Mouse (Mus musculus) neural tube, embryonic 10.5 days (tissue): ENCODE data around the gene Ostn.

Experiments used
- DNase-seq: peaks from one replicate; pipeline ENCODE4 v3.0.0-alpha.2; 2017; ENCODE audit warnings: low spot score; ENCODE audit errors: extremely low spot score

The Ostn gene

GRCm38 (mm10) chr16:27387634-27388611 is 80.6 kb downstream of the Ostn start:
- peak; percentile 13 for DNase-seq

DNA sequence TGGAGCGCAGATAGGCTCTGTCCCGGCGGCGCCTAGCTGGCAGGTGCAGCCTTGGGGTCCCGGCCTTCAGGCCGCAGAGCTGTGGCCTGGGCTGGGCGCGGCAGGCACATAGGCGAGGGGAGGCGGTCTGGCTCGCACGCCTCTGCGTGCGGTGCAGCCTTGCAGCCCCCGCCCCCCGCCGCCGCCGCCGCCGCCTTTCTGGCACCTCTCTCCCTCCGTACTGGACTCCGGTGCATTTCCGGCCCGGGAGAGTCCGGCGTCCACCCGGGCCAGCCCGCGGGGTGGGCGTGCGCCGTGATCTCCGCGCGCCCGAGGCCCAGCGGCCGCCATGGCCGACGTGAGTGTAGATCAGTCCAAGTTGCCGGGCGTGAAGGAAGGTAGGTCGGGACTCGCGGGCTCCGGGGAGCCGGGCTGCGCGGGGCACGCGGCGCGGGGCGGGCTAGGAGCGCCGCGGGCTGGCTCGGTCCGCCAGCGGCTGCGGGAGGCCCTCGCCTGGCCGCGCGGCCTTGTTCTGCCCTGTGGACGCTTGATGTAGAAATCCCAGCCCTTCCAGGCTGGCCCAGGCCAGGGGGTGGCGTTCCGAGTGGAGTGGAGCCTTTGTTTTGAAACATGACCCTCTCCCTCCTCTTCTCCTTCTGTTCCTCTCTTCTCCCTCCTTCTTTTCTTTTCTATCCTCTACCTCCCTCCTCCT is 81.6 kb downstream of the Ostn start, which contains the start of gene Ccdc50:
Ccdc50 (plus strand) TSS at position 109 of the 691 bp plus-strand sequence.
- peak; percentile 87 for DNase-seq

- DNase-seq: peak; percentile 26
Observed at GRCm38 (mm10) chr16:27389534-27390282, 82.4 kb downstream of the Ostn start.

GRCm38 (mm10) chr16:27390306-27390705 is 83.0 kb downstream of the Ostn start:
- DNase-seq: no peak

GRCm38 (mm10) chr16:27391845-27392244 is 84.6 kb downstream of the Ostn start:
- DNase-seq: no peak

DNA sequence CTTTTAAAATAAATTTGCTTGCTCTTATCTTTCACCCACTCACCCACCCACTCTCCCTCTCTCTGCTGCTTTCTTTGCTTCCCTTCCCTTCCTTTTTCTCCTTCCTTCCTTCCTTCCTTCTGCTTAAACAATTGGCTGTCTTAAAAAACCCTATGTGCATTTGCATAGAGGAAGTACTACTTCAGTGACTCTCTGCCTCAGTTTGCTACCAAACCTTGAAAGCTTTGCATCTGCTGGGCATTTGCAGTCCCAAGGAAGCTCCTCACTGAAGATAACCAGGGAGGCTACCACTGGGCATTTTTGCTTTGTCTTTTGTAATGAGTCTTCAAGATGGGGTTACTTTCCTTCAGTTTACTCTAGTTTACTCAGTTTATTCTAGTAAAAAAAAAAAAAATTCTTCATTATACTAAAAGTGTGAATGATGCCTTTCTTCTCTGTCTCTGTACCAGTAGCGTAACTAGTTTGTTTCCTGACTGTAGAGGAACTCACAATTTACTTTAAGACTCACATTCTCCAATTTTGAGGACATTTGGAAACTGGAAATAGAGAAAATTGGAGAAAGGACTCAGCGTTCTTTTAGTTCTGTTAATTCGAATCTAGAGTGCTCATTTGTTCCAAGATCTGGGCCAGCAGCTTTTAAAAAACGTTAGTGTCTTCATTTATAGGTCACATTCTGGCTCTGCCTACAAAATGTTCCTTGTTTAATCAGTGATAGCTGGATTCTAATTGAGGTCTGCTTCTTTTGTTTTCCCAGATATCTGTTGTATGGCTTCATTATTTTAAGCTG is 88.2 kb downstream of the Ostn start:
- no peak for DNase-seq

- DNase-seq: no peak
Observed at GRCm38 (mm10) chr16:27396951-27397350, 89.7 kb downstream of the Ostn start.

DNA sequence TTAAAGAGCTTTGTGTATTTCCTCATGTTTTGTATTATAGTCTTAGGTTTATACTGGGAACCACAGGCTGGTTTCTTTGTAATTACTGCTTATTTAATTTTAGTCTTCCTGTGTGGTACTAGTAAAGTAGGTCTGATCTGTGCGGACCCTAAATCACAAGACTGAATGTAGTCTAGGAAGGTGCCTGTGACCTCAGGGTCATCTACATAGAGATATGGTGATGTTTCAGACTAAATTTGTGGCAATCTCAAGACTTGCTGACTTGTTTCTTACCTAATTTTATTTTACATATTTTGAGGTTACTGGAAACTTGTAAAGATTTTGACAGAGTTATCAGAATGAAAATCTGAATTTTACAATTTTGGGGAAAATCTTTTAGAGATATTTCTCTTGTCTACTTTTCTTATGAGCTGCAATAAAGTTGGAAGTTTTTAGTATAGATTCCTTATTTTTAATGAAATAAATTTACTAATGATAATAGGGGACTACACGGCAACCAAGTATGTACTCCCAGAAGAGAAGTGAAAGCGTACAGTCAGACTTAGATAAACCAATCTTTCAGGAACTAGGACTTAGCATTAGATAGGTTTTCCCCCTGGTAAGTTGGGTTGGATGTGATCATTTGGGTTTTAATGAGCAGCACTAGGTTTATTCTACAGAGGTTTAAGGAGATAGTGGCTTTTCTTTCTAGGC is 91.9 kb downstream of the Ostn start:
- no peak for DNase-seq

GRCm38 (mm10) chr16:27399719-27400253 is 92.5 kb downstream of the Ostn start:
- no peak for DNase-seq
